Mouse (Mus musculus) megakaryocyte, adult 5-6 weeks (primary cell): Measurements from ENCODE around the gene Abcc8. TPM values are rescaled to one million over a fixed set of nuclear protein-coding genes. Genes with fewer than 3 reads are reported as not detected.

Experiments
- ATAC-seq: 2 replicates; pipeline ENCODE4 v1.8.0; 2016; ENCODE audit warnings: mild to moderate bottlenecking, inconsistent platforms; ENCODE audit not compliant: poor library complexity, severe bottlenecking
- total RNA-seq, 2 experiments: library from RNA; stranded (forward) in 1 of 2; stranded (reverse) in 1 of 2; fragments of 153-499, 151-499 nt in 1 of 2; fragments of 221-1000, 200-1000 nt in 1 of 2; gene quantifications; 2 replicates each; pipeline versions ENCODE4 v1.2.3 to v1.2.4; 2015 to 2017

The Abcc8 gene
- total RNA-seq, 2 experiments from 2014 or later: not detected

DNA sequence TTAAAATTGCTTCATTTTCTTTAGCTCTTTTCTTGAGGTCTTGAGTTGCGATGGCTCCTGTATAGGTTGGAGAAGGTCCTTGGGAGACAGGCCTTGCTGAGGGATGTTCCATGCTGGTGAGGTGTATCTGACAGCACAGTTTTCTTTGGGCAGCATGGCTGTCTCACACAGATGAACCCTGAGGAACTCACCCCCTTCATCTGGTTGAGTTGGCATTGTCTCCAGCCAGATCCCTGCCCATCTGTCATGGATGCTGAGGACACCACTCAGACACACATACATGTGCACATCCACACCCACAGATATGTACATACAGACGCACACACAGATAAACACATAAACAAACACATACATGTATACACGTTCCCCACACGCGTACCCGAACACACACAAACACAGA, 116.5 kb downstream of the Abcc8 start:
- ATAC-seq: no peak

DNA sequence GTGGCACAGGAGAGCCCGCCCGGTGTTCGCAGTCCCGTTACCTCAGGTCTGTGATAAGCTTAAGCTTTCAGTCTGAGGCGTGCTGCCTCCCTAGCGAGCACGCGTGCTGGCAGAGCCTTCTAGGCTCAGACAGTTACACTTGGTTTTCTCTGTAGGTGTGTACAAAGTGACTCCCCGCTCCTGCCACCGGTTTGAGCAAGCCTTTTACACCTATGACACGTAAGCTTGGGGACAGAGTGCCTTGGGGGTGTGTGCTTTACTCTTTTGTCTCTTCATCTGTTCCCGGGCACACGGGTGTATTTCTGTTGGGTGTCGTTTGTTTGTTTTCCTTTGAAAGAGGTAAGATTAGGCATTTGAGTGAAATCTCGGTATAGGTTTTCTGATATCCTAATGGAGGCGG, 118.2 kb downstream of the Abcc8 start:
- no peak for ATAC-seq

DNA sequence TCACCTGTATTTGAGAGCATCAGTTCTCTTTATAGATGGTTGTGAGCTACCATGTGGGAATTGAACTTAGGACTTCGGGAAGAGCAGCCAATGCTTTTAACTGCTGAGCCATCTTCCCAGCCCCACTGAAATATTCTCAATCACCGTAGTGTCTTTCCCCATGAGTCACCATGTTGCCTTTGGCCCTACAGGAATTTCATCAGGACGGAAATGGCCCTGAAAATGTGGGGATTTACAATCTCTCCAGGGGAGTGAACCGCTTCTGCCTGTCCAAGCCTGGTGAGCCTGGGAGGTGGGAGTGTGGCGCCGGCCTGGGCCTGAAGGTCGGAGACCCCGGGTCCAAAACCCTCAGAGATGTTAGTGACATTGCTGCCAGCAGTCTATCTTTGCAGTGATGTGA, 119.1 kb downstream of the Abcc8 start:
- ATAC-seq: no peak

DNA sequence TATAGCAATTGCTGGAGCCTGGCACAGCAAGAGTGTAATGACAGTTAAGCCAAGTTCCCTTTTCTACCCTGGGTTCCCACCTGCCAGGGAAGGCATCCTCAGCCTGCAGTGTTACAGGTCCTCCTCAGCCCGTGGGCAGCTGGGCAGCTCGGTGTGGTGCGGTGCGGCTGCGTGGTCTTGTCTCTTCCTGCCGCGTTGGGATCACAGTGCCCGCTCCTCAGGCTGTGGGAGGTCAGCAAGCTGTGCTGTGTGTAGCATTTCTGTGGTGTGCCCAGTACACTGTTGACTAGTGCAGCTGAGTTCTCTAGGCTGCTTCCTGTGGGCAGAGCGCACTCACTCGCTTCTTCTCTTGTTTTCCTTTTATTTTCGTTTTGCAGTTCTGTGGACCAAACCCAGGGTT, 121.0 kb downstream of the Abcc8 start:
- ATAC-seq: peak; percentile 88

Other genes with a start within 250 kb of the Abcc8 start
- gene Abcc6, start 149.7 kb downstream of the Abcc8 start, total RNA-seq (2015): not detected in 2 replicates
- not detected in 2 replicates for gene Abcc6, start 149.7 kb downstream of the Abcc8 start, total RNA-seq (2017)
- 11.9 and 12.5 TPM in 2 replicates for gene Nomo1, start 146.3 kb downstream of the Abcc8 start, total RNA-seq (2015)
- 15.4 and 16.9 TPM in 2 replicates for gene Nomo1, start 146.3 kb downstream of the Abcc8 start, total RNA-seq (2017)
- not detected in 2 replicates for gene Kcnj11, start 79.3 kb downstream of the Abcc8 start, total RNA-seq (2015)
- not detected in 2 replicates for gene Kcnj11, start 79.3 kb downstream of the Abcc8 start, total RNA-seq (2017)
- 0.13 TPM in 1 of 2 replicates, not detected in the other for gene Ush1c, start 58.5 kb upstream of the Abcc8 start, total RNA-seq (2015)
- gene Ush1c, start 58.5 kb upstream of the Abcc8 start, total RNA-seq (2017): not detected in 2 replicates
- not detected in 2 replicates for gene Otog, start 61.0 kb upstream of the Abcc8 start, total RNA-seq (2015)
- gene Otog, start 61.0 kb upstream of the Abcc8 start, total RNA-seq (2017): not detected in 2 replicates
- not detected in 2 replicates for gene Myod1, start 196.4 kb upstream of the Abcc8 start, total RNA-seq (2015)
- gene Myod1, start 196.4 kb upstream of the Abcc8 start, total RNA-seq (2017): not detected in 2 replicates
- gene Kcnc1, start 216.5 kb upstream of the Abcc8 start, total RNA-seq (2015): 0.04 TPM in 1 of 2 replicates, not detected in the other
- gene Kcnc1, start 216.5 kb upstream of the Abcc8 start, total RNA-seq (2017): 0.04 TPM in 2 replicates